Mouse (Mus musculus) CD4-positive, CD25-positive, alpha-beta regulatory T cell, adult 4 months (primary cell): ENCODE data around the gene E030018B13Rik. TPM values are rescaled to one million over a fixed set of nuclear protein-coding genes. Genes with fewer than 3 reads are reported as not detected.
A peak's percentile ranks its signal among the peaks of the same experiment; 100 is the strongest.

Experiments used
- ATAC-seq: one replicate; pipeline ENCODE4 v1.8.0; 2017
- polyA plus RNA-seq, 2 experiments: library from polyadenylated mRNA; unstranded; fragments of 100-300 nt; shearing (Covaris generic); gene quantifications; one replicate each; pipeline ENCODE4 v1.2.1; 2017

E030018B13Rik gene
- not detected for polyA plus RNA-seq

GRCm38 (mm10) chr7:63916268-63916907 is at the start of gene E030018B13Rik:
Gene E030018B13Rik (plus strand): TSS chr7:63916857.
- ATAC-seq = no peak

- no peak for ATAC-seq
Observed at GRCm38 (mm10) chr7:63868356-63868918, 48.2 kb upstream of the E030018B13Rik start.

GRCm38 (mm10) chr7:63871698-63872097 is 45.0 kb upstream of the E030018B13Rik start:
- ATAC-seq = no peak

DNA sequence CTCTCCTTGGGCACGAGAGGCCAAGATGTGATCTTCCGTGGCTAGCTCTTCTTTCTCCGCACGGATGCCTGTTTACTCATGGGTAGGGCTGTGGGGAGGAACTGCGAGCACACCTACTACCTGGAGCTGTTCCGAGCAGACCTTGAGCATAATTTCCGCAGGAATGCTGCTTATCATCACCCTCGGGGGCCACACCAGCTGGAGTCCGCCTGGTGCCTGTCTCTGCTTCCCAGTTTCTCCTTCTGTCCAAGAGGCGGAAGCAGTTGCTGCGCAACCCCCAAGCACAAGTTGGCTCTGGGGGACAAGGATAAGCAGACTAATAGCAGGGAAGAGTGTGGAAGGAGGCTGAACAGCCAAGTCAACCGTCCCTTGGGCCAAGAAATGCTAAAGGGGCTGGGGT is 42.8 kb upstream of the E030018B13Rik start:
- ATAC-seq = no peak

- ATAC-seq = no peak
Observed at GRCm38 (mm10) chr7:63875686-63876085, 41.0 kb upstream of the E030018B13Rik start.

GRCm38 (mm10) chr7:63876640-63877039 is 40.0 kb upstream of the E030018B13Rik start:
- ATAC-seq = no peak

GRCm38 (mm10) chr7:63877610-63878009 is 39.0 kb upstream of the E030018B13Rik start:
- no peak for ATAC-seq

- ATAC-seq = no peak
Observed at GRCm38 (mm10) chr7:63879583-63879982, 37.1 kb upstream of the E030018B13Rik start.

- ATAC-seq = no peak
Observed at GRCm38 (mm10) chr7:63882739-63883138, 33.9 kb upstream of the E030018B13Rik start.

GRCm38 (mm10) chr7:63885025-63885424 is 31.6 kb upstream of the E030018B13Rik start:
- no peak for ATAC-seq

GRCm38 (mm10) chr7:63887034-63887551 is 29.6 kb upstream of the E030018B13Rik start:
- ATAC-seq = no peak

DNA sequence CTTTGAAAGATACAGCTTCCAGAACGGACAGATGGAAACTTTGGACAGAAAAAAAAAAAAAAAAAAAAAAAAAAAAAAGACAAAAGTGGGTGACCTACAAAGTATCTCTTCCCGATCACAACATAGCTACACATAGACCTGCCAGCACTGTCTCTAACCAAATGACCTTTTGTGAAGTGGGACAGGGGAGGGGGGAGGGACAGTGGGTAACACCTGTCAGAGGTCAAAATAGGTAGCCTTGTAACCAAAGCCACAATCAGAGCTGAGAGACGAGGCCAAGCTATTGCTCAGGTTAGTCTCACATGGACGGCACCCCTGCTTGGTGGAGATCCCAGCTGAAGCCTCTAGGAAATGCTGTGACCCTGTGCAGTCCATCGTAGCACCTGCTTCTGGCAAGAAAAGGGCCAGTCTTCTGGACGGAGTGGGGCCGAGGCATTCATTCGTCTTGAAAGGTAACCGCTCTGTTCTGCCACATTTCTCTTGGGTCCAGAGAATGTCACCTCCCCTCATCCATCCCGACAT is 29.0 kb upstream of the E030018B13Rik start:
- ATAC-seq = no peak

DNA sequence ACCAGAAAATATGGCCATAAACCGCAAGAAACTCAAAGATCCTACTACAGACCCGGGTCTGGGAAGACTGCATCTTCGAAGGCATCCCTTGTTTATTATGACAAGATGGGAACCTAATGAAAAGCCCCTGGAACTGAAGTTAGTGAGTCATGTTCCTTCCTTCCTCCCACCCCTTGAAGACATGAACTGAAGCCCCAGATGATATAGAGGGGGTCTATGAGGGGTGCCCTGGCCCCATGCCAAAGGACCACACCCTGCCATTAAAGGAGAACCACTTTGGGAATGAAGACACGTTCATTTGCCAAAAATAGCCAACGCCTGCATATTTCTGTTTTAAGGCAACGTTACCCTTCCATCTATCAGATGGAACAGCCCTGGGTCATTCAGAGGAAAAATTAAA is 28.0 kb upstream of the E030018B13Rik start:
- ATAC-seq = no peak

DNA sequence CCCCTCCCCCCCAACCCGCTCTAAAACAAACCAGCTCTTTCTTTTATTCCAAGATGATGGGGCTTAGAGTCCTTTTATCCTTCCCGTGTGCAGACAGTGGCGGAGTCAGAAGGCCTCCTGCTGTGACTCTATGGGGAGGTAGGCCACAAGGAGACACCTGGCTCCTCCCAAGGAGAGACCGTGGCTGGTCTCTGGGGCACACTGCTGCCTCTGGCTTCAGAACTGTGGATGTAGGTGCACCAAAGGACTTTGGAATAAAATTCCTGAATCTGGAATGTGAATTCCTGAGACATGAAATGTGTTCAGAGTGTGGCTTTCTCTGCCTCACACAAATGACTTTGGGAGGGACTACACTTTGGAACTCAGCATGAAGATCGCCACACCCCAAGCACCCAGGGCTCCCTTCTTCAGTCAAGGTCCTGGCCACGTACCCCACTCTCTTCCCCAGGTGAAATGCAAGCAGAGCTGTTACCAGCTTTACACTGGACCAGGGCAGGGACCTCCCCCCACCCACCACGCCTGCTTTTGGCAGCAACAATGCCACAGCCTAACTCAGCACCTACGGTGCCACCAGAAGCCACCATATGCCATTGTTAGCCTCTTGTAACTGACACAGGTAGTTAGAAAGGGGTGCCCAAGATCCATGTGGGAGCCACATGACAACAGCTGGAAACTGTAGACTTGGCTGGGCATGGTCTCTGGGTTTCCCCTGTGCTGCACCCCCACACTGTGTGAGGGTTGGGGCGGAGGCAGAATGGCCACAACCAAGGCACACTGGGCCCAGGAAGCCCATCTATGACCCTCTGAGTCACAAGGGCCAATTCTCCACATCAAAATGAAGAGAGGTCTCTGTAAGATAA is 27.3 kb upstream of the E030018B13Rik start:
- no peak for ATAC-seq

DNA sequence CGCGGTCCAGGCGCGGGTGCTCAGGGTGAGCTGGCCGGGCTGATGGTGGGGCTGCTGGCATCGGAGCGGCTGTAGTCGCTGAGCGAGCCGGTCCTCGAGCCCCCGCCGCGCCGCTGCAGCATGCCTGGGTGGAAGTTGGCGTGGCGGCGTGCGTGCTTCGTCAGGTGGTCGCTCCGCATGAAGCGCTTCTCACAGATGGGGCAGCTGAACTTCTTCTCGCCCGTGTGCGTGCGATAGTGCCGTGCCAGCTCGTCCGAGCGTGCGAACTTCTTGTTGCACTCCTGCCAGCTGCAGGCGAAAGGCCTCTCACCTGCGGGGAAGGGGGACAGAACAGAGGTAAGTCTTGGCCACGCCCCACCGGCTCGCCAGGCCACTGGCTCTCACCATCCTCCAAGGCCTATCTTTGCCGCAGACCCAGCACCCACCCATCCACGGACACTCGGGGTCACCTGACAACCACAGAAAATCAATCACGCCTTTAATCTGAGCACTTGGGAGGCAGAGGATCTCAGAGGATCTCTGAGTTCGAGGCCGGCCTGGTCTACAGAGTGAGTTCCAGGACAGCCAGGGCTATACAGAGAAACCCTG is 25.1 kb upstream of the E030018B13Rik start:
- no peak for ATAC-seq

- ATAC-seq = no peak
Observed at GRCm38 (mm10) chr7:63893201-63893600, 23.5 kb upstream of the E030018B13Rik start.

GRCm38 (mm10) chr7:63893729-63894128 is 22.9 kb upstream of the E030018B13Rik start:
- ATAC-seq = no peak

DNA sequence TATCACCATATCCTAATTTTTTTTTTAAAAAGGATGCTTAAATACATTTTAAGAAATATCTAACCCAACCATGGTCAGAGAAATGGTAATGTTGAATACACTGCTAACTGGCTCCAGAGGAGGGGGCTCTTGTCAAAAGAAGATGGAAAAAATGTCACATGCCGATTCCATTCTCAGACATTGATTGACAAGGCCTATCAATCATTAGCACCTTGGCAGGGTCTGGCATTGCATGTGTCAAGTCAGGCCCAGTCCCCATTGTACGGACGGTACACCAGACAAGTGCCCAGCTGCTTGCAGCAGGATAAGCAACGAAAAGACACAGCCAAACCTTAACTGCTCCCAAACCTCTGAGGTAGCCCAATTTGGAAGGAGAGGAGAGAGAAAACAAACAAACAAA is 22.0 kb upstream of the E030018B13Rik start:
- no peak for ATAC-seq

DNA sequence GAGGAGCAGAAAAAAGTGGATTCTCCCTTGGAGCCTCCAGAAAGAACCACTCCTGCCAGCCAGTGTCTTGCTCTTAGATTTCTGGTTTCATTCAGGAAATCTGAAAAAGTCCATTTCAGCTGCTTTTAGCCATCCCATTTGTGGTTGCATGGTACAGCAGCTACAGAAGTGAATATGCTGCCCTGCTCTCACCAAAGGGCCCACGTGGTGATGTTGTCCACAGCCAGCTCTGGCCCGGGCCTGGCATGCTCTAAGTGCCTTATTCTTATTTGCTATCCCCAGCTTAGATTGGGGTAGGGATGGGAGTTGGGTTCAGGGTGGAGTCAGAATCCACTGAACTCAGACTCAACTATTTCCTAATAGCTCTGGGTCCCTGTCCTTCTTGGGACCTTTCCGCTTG is 21.4 kb upstream of the E030018B13Rik start:
- ATAC-seq = no peak

DNA sequence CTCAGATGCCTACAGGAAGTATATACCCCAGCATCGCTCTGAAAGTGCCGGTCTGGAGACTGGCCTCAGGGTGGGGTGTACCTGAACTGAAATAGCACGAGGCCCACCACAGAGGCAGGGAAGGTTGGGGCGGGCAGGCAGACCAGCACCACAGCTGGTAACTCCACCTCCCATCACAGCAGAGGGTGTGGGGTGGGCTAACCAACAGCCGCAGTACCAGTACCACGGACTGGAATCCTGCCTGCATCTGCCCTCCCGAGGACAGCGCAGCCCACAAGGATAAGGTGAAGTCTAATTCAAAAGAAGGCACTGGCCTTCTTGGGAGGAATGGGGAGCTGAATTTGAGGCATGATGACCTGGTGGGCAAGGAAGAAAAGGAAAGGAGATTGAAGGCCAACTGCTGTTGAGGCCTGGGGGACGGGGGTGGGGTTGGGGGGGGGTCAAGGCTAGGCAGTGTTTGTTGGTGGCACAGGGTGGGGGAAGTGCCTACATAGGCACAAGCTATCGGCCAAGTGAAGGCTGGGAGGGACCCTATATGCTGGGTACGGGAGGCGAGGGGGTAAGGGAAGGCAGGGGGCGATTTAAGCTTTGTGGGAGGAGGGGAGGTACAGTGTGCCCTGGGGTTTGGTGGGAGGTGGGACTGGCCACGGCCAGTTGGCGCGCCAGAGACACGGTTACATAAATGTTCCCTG is 20.2 kb upstream of the E030018B13Rik start:
- ATAC-seq = no peak

DNA sequence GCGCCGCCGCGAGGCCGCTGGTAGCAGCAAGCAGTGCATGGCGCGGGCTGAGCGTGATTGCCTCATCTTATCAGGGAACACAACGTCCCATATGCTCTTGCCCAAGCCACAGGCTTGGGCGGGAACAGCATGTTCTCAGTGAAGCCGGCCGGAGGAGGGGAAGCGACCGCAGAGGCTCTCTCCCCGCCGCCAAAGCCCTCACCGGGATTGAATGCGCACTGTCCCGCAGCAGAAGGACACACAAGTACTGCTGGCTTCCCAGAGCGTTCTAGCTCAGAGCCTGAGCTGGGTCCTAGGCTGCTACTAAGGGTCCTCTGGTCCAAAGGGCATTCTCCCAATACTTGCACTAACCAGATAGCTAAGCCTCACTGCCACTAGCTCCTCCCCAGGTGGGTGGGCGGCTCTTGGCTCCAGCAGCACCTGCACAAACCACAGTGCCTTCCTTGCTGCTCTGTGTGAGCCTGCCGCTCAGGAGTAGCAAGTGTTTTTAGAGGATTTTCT is 19.6 kb upstream of the E030018B13Rik start:
- peak; percentile 77 for ATAC-seq

GRCm38 (mm10) chr7:63897655-63898054 is 19.0 kb upstream of the E030018B13Rik start:
- peak; percentile 3 for ATAC-seq
